Mouse (Mus musculus): Measurements from ENCODE around the gene Zdhhc8.

DNA sequence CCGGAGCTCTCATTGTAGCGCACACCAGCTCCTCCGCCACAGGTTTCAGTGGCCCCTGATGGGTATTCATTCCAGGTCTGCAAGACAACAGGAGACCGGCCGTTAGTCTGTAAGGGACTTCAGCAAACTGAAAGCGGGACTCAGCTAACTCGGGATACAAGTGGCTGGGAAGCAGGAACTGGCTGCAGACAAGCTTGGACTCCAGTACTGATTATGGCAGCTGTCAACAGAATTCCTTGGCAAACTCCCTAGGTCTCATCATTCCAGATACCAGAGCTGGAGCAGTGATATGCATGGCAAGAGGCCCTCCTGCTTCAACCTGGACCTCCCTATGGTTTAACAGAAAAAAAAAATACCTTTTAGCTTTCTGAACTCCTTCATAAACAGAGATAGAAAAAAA lies 20.1 kb downstream of the Zdhhc8 start:
- TF ChIP-seq POLR2A (IDR thresholded peaks at IDR 0.05; ENCODE audit: borderline replicate concordance, control insufficient read depth, low read depth, low read length) = no peak
- TF ChIP-seq CTCF (IDR thresholded peaks at IDR 0.05; ENCODE audit: control insufficient read depth, insufficient read depth, low read length) = no peak
